Mouse (Mus musculus) lung, adult 2 months (tissue): ENCODE measurements around the gene Tenm4.

ENCODE experiments used
- CTCF ChIP-seq: fragments of 200-500 bp; IDR thresholded peaks from 2 replicates; pipeline ENCODE4 v1.5.1; 2011; ENCODE audit warnings: mild to moderate bottlenecking, low read length, control low read depth; ENCODE audit not compliant: insufficient read depth
- POLR2A ChIP-seq: fragments of 200-500 bp; IDR thresholded peaks from 2 replicates; pipeline ENCODE4 v1.6.1; 2011; ENCODE audit warnings: low read depth, mild to moderate bottlenecking, control low read depth, low read length, borderline replicate concordance; ENCODE audit errors: extremely low read depth

DNA sequence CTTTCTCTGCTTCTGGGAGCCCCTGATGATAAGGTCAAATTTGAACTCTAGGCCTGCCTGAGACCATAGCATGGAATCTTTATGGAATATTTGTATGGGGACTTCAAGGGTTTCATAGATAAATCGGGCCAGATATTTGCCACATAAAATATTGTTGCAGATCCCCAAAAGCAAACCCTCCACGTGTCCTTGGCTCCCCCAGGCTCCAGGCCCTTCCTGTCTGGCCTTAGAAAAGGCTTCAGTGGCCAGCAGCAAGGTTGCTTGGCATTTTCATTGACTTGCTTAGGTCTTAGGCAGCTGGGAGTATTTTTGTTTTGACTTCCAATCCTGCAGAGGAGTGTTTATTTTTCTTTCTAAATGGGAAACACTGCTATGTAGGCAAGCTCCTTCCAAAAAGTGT lies 477.6 kb downstream of the Tenm4 start:
- no peak for TF ChIP-seq POLR2A
- TF ChIP-seq CTCF = no peak
